Mouse (Mus musculus): ENCODE measurements around the gene Habp4.

The Habp4 gene

GRCm38 (mm10) chr13:64161548-64161915 is at the start of gene Habp4:
Gene Habp4 (plus strand): TSS chr13:64161824.
- DNase-seq (ENCODE audit: extremely low read depth, low read depth), result peak; percentile 86

GRCm38 (mm10) chr13:64117442-64117841 is 44.2 kb upstream of the Habp4 start:
- peak; percentile 20 for DNase-seq (ENCODE audit: extremely low read depth, low read depth)

GRCm38 (mm10) chr13:64120760-64121159 is 40.9 kb upstream of the Habp4 start:
- no peak for DNase-seq (ENCODE audit: extremely low read depth, low read depth)

- no peak for DNase-seq (ENCODE audit: extremely low read depth, low read depth)
Observed at GRCm38 (mm10) chr13:64123491-64124188, 38.0 kb upstream of the Habp4 start.

GRCm38 (mm10) chr13:64124886-64125285 is 36.7 kb upstream of the Habp4 start:
- DNase-seq (ENCODE audit: extremely low read depth, low read depth), result no peak

- DNase-seq (ENCODE audit: extremely low read depth, low read depth), result no peak
Observed at GRCm38 (mm10) chr13:64126316-64126715, 35.3 kb upstream of the Habp4 start.

DNA sequence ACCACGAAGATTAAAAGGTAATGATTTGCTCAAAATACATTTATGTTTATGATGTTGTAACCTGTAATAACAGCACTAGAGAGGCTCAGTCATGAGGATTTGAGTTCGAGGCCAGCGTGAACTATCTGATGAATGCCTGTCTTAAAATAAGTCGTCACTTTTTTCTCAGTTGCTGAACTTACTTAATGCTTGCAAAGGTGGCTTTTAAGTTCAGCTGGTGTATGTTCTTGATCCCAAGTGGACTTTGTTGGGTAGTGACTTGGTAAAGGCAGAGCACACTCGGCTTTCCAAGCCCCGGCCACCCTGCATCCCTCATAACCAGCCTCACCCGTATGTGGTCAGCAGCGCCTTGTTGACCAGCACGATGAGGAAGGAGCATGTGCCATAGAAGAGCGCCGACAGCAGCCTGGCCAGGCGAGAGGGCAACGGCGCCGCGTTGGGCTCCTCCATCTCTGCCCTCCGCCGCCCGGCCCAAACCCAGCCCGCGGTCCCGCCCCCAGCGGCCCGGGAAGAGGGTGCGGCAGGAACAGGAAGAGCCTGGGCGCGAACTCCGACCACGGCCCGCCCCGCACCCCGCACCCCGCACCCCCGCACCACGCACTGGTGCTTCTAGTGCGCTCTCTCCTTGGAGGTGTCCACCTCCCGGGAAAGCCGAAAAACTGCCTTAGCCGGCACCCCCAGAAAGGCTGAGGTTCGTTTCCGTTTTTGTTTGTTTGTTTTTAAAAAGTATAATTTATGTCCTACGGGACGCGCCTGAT is 32.6 kb upstream of the Habp4 start, which contains the start of gene Slc35d2:
TSS of gene Slc35d2 (minus strand) at position 511 of the 758 bp plus-strand sequence.
- no peak for DNase-seq (ENCODE audit: extremely low read depth, low read depth)

GRCm38 (mm10) chr13:64129616-64130375 is 31.8 kb upstream of the Habp4 start:
- DNase-seq (ENCODE audit: extremely low read depth, low read depth), result no peak

DNA sequence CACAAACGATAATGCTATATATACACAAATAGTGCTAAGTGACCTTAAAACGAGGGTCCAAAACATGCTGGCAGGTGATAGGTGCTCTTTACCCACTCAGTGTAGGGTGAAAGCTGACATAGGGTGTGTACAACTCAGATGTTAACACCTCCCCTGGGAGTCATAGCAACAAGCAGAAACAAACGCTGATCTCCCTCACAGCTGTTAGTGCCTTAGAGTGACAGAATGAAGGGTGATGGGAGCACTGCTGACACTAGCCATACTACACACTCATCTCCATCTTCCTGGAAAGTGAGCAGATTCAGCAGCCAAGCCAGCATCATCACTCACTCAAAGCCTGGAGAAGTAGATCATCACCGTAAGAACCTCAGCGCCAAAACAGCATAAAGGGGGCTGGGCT is 11.5 kb upstream of the Habp4 start:
- no peak for DNase-seq (ENCODE audit: extremely low read depth, low read depth)

- no peak for DNase-seq (ENCODE audit: extremely low read depth, low read depth)
Observed at GRCm38 (mm10) chr13:64152241-64152669, 9.4 kb upstream of the Habp4 start.

DNA sequence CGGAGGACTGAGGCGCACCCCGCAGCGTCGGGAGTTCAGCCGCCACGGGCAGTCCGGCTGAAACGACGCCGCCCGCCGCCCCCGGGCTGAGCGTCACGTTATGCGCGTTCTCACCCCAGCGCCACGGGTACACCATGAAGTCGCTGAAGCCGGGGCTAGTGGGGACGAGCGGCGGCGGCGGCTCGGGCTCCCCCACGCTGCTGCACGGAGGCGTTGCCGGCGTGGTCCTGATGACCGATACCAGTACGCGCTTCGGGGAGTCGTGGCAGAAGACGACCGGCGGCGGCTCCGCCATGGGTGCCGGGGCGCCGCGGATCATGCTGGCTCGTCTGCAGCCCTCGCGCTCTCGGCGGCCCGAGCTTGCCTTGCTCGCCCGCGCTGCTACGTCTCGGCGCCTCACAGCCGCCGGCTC is 8.9 kb upstream of the Habp4 start:
- no peak for DNase-seq (ENCODE audit: extremely low read depth, low read depth)

DNA sequence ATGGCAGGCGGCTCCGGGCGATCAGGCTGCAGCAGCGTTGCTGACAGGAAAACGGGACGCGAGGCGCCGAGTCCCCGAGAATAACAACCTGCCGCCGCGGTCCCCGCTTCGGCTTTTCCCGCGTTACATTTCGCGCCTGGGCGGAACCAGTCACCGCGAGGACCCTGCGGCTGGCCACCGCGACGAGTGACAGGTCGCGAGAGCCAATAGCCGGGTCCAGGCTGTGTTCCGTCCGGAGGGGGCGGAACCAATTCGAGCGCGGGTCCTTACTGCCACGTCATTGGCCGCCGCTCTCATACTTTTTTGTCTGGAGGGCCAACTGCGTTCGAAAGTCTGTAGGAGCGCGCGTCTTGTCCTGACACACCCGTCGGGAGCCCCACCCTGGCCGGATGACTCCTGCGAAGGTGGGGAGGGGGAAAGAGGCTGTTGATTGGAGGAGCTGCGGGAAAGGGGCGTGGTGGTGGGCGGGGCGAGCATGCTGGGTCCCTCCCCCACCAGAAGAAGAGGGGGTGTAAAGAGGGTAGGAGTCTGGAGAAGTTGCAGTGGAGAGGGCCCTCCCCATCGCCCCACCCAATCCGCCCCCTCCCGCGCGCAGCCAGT is 8.4 kb upstream of the Habp4 start, which contains the start of gene Zfp367:
TSS of gene Zfp367 (minus strand) at position 120 of the 600 bp plus-strand sequence.
- DNase-seq (ENCODE audit: extremely low read depth, low read depth), result peak; percentile 98

GRCm38 (mm10) chr13:64153751-64154267 is 7.8 kb upstream of the Habp4 start:
- peak; percentile 23 for DNase-seq (ENCODE audit: extremely low read depth, low read depth)

- no peak for DNase-seq (ENCODE audit: extremely low read depth, low read depth)
Observed at GRCm38 (mm10) chr13:64154651-64155050, 7.0 kb upstream of the Habp4 start.

GRCm38 (mm10) chr13:64155171-64155571 is 6.5 kb upstream of the Habp4 start:
- no peak for DNase-seq (ENCODE audit: extremely low read depth, low read depth)

DNA sequence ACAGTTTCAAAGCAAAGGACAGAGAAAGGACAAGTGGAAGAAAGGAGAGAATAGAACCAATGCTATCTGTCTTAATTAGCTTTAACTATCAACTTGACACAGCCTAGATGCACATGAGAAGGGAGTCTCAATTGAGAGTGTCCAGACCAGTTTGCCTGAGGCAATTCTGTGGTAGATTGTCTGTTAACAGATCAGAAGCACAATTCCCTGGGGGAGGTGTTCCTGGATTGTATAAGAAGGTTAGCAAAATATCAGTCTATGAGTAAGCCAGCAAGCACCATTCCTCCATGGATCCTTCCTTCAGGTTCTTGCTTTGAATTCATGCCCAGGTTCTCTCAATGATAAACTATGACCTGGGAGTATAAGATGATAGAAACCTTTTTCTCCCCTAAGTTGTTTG is 4.7 kb upstream of the Habp4 start:
- no peak for DNase-seq (ENCODE audit: extremely low read depth, low read depth)

DNA sequence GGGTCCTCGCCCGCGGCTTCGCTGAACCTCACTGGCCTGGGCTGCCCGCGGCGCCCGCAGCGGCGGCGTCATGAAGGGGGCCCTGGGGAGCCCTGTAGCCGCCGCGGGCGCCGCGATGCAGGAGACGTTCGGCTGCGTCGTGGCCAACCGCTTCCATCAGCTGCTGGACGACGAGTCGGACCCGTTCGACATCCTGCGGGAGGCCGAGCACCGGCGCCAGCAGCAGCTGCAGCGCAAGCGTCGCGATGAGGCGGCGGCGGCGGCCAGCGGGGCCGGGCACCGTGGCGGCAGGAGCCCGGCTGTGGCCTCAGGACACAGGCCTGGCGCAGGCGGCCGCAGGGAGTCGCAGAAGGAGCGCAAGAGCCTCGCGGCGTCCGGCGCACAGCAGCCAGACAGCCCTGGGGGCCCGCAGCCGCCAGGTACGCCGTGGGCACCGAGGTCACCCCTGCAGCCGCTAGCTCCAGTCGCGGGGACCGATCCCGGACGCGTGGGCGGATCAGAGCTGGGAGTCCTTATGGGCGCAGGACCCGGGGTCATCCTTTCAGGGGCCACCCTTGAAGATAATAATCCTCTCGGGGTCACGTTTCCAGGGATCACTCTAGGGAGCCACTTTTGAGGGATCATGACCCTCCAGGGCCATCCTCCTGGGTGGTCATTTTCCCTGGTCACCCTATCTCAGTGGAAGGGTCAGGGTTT is 440 bp downstream of the Habp4 start:
- no peak for DNase-seq (ENCODE audit: extremely low read depth, low read depth)

- no peak for DNase-seq (ENCODE audit: extremely low read depth, low read depth)
Observed at GRCm38 (mm10) chr13:64162626-64163025, 1.0 kb downstream of the Habp4 start.

GRCm38 (mm10) chr13:64163147-64163715 is 1.6 kb downstream of the Habp4 start:
- DNase-seq (ENCODE audit: extremely low read depth, low read depth), result no peak

DNA sequence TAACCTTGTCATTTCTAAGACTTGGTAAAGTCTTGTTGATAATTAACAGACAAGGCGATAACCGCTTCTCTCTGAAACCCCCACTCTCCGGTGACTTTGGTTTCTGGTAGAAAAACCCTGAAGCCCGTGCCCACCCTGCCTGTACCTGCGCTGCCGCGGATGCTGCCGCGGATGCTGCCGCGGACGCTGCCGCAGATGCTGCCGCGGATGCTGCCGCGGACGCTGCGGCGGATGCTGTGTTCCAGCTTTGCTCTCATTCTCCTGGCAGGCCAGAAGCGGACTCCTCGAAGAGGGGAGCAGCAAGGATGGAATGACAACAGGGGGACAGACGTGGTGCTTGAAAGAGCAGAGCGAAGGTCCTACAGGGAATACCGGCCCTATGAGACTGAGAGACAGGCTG is 8.1 kb downstream of the Habp4 start:
- no peak for DNase-seq (ENCODE audit: extremely low read depth, low read depth)
